Mouse (Mus musculus) lung, embryonic 14.5 days (tissue): Measurements from ENCODE around the gene Slc8a3. TPM values are rescaled to one million over a fixed set of nuclear protein-coding genes. Genes with fewer than 3 reads are reported as not detected.

Source experiments
- ATAC-seq: fragments of 200-750 bp; cut with Nextera tagmentation; 2 replicates; pipeline ENCODE4 v1.8.0; 2017; ENCODE audit warnings: mild to moderate bottlenecking, moderate TSS enrichment, moderate library complexity; ENCODE audit not compliant: insufficient read depth
- DNase-seq: peaks from one replicate; pipeline ENCODE4 v3.0.0-alpha.2; 2015
- H3K27ac ChIP-seq: fragments of 300-500 bp; sonication (generic); 2 replicates; pipeline ENCODE4 v1.5.1; 2014; ENCODE audit warnings: low read depth, mild to moderate bottlenecking, moderate library complexity
- H3K27me3 ChIP-seq: fragments of 300-500 bp; sonication (generic); 2 replicates; pipeline ENCODE4 v1.6.1; 2014; ENCODE audit warnings: low read length, control low read depth; ENCODE audit not compliant: insufficient read depth
- H3K36me3 ChIP-seq: fragments of 300-500 bp; sonication (generic); 2 replicates; pipeline ENCODE4 v1.6.1; 2014; ENCODE audit warnings: control low read depth; ENCODE audit not compliant: insufficient read depth
- H3K4me1 ChIP-seq: fragments of 300-500 bp; sonication (generic); 2 replicates; pipeline ENCODE4 v1.6.1; 2014; ENCODE audit warnings: antibody characterized with exemption, control low read depth; ENCODE audit not compliant: insufficient read depth
- H3K4me2 ChIP-seq: fragments of 300-500 bp; sonication (generic); 2 replicates; pipeline ENCODE4 v1.6.1; 2014; ENCODE audit warnings: mild to moderate bottlenecking
- H3K4me3 ChIP-seq: fragments of 300-500 bp; sonication (generic); 2 replicates; pipeline ENCODE4 v1.5.1; 2014; ENCODE audit warnings: low read depth, low read length
- H3K9ac ChIP-seq: fragments of 300-500 bp; sonication (generic); 2 replicates; pipeline ENCODE4 v1.6.1; 2014
- H3K9me3 ChIP-seq: fragments of 300-500 bp; sonication (generic); 2 replicates; pipeline ENCODE4 v1.6.1; 2016; ENCODE audit warnings: low read depth, low read length, control low read depth
- CTCF ChIP-seq: IDR thresholded peaks from 2 replicates; pipeline ENCODE4 v1.5.1; 2016; ENCODE audit warnings: antibody characterized with exemption, low read depth
- WGBS: fragments of 180-500 bp; shearing (Covaris S2); extraction: QIAGEN DNeasy Blood & Tissue Kit; methylation state at CpG from one replicate; pipeline ENCODE4 v1.1.7; 2014; 5-methylcytosine and 5-hydroxymethylcytosine counted together
- polyA plus RNA-seq: library from polyadenylated mRNA; unstranded; fragments of >200 nt; fragmentation: Nextera tagmentation; extraction: Ambion mirVana; gene quantifications from 2 replicates; pipeline ENCODE4 v1.2.1, GENCODE M21; 2014

Slc8a3 gene
- polyA plus RNA-seq, 1 experiment from 2014 or later = 0.50 TPM

DNA sequence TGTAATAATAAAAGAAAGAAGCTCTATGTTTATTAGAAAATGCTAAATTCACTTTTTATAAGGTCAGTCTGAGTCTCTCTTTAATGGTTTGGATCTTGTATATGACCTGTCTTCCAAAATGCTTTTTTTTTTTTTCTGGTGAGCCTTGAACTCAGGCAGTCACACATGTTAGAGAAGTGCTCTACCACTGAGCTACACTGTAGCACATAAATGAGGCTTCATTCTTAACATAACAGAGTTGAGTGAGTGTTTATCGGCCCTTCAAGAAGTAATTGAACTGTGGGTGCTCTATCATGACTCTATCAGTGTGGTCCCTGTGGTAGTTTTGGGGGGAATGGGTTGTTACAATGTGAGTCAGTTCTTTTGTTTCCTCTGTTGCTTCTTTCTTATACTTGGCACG lies 139.0 kb downstream of the Slc8a3 start:
- no peaks in the 10 kb centered on the region for H3K4me1 ChIP-seq
- no peak overlapping the region for H3K27ac ChIP-seq
- DNase-seq (no peak), ATAC-seq (no peak)
- no peak overlapping the region for H3K9ac ChIP-seq
- H3K4me2 ChIP-seq = no peak overlapping the region
- H3K36me3 ChIP-seq = no peaks in the 10 kb centered on the region
- no peak overlapping the region for H3K4me3 ChIP-seq
- TF ChIP-seq CTCF = no peak
- H3K27me3 ChIP-seq = no peaks in the 10 kb centered on the region
- WGBS = 64% methylated on average over 2 of the region's 2 CpGs
- no peaks in the 10 kb centered on the region for H3K9me3 ChIP-seq

DNA sequence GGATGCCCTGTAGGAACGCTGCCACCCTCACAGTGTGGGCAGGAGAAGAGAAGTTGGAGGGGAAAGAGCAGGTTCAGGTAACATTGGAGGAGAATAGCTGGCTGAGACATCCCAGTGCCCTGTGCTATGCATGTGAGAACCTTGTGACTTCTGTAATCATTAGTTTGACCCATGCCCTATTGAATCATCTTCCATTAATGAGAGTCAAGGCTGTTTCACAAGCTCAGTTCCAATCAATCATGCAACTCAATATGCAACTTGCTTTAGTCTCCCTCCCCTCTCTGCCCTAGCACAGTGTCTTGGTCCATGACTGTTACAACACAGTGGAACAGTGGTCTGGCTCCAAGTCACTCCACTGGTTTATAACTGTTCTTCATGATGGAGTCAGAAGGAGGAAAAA lies 143.3 kb downstream of the Slc8a3 start:
- H3K4me2 ChIP-seq = no peak overlapping the region
- 83% methylated on average over 1 of the region's 1 CpGs for WGBS
- DNase-seq (no peak), ATAC-seq (no peak)
- no peak for TF ChIP-seq CTCF
- H3K27me3 ChIP-seq = no peaks in the 10 kb centered on the region
- no peak overlapping the region for H3K9ac ChIP-seq
- H3K4me1 ChIP-seq = no peaks in the 10 kb centered on the region
- H3K4me3 ChIP-seq = no peak overlapping the region
- no peaks in the 10 kb centered on the region for H3K36me3 ChIP-seq
- no peaks in the 10 kb centered on the region for H3K9me3 ChIP-seq
- H3K27ac ChIP-seq = no peak overlapping the region

DNA sequence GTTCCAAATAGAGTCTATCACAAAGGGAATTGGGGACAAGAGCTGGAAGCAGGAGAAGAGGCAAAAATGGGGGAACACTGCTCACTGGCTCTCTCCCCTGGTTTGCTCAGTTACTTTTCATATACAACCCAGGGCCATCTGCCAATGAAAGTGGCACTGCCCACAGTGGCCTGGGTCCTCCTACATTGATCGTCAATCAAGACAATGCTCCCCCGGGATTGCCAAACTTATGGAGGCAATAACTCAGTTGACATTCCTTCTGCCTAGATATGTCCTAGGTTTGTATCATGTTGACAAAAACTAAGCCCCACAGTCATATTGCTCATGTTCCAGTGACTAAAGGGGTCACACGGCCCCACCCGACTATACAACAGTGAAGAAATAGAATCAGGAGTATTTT lies 144.0 kb downstream of the Slc8a3 start:
- no peaks in the 10 kb centered on the region for H3K4me1 ChIP-seq
- no peak overlapping the region for H3K9ac ChIP-seq
- DNase-seq = no peak
- H3K4me3 ChIP-seq = no peak overlapping the region
- 82% methylated on average over 4 of the region's 4 CpGs for WGBS
- H3K36me3 ChIP-seq = no peaks in the 10 kb centered on the region
- no peak overlapping the region for H3K27ac ChIP-seq
- no peak overlapping the region for H3K4me2 ChIP-seq
- H3K9me3 ChIP-seq = no peaks in the 10 kb centered on the region
- no peak for ATAC-seq
- TF ChIP-seq CTCF = no peak
- no peaks in the 10 kb centered on the region for H3K27me3 ChIP-seq

DNA sequence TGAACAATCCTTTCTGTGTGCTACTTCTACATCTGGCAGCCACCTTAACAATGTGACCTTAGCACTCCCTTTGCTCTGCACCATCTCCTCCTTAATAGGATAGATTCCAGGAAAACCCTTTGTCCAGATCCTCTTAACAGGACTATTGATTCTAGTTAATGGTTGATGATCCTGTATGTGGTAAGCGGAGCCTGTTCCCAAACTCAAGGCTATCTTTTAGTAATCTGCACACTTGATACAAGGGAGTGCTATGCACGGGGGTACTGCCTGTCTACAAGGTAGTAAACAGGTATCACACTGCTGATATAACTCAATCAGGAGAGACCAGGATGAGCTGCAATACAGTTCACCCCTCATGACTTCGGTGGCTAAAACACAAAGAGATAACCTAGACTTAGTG lies 144.6 kb downstream of the Slc8a3 start:
- H3K36me3 ChIP-seq = no peaks in the 10 kb centered on the region
- H3K4me2 ChIP-seq = no peak overlapping the region
- 70% methylated on average over 3 of the region's 3 CpGs for WGBS
- ATAC-seq = no peak
- H3K4me1 ChIP-seq = no peaks in the 10 kb centered on the region
- no peak overlapping the region for H3K4me3 ChIP-seq
- no peaks in the 10 kb centered on the region for H3K9me3 ChIP-seq
- TF ChIP-seq CTCF = no peak
- H3K27me3 ChIP-seq = no peaks in the 10 kb centered on the region
- no peak for DNase-seq
- H3K27ac ChIP-seq = no peak overlapping the region
- H3K9ac ChIP-seq = no peak overlapping the region

DNA sequence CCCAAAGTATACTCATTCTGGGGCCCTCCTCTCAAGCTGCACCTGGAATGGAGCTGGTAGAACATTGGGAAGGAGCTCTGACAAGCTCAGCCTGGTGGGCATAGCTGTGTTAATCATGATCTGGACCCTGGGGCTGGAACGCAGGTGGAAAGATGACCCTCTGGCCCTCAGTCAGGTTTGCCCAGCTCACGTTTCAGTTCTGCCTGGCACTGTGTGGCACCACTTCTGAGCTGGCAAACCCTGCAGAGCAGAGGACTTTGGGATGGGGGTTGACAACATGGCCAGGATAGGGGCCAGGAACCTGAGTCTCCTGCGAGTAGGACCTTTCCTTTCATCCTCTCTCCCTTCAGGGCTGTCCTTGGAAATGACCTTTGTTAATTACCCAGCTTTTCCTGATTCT lies 146.3 kb downstream of the Slc8a3 start:
- no peaks in the 10 kb centered on the region for H3K36me3 ChIP-seq
- H3K27ac ChIP-seq = no peak overlapping the region
- DNase-seq = no peak
- ATAC-seq = no peak
- no peaks in the 10 kb centered on the region for H3K4me1 ChIP-seq
- H3K27me3 ChIP-seq = no peaks in the 10 kb centered on the region
- no peak overlapping the region for H3K9ac ChIP-seq
- TF ChIP-seq CTCF = no peak
- H3K4me2 ChIP-seq = no peak overlapping the region
- H3K4me3 ChIP-seq = no peak overlapping the region
- WGBS = 66% methylated on average over 3 of the region's 3 CpGs
- no peaks in the 10 kb centered on the region for H3K9me3 ChIP-seq

DNA sequence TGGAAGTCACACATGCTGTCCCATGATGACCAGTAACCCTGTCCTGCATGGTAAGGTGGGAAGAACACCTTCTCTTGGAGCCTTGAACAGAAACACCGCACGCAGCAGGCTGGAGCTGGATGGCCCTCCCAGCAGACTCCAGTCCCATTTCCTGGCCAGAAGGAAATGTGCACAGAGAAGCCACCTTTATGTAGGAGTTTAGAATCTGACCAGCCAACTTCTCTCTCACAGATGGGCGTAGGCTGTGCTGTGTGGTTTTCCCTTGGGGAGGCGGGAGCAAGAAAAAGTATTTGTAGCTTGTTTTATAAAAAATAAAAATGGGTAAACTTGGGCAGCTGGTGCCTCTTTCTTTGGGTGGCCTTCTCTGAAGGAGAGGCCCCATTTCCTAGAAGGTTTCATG lies 146.9 kb downstream of the Slc8a3 start:
- TF ChIP-seq CTCF = no peak
- H3K9me3 ChIP-seq = no peaks in the 10 kb centered on the region
- no peaks in the 10 kb centered on the region for H3K4me1 ChIP-seq
- no peak overlapping the region for H3K27ac ChIP-seq
- H3K9ac ChIP-seq = no peak overlapping the region
- no peaks in the 10 kb centered on the region for H3K36me3 ChIP-seq
- no peak for DNase-seq
- H3K4me2 ChIP-seq = no peak overlapping the region
- no peaks in the 10 kb centered on the region for H3K27me3 ChIP-seq
- no peak for ATAC-seq
- 82% methylated on average over 4 of the region's 4 CpGs for WGBS
- H3K4me3 ChIP-seq = no peak overlapping the region

DNA sequence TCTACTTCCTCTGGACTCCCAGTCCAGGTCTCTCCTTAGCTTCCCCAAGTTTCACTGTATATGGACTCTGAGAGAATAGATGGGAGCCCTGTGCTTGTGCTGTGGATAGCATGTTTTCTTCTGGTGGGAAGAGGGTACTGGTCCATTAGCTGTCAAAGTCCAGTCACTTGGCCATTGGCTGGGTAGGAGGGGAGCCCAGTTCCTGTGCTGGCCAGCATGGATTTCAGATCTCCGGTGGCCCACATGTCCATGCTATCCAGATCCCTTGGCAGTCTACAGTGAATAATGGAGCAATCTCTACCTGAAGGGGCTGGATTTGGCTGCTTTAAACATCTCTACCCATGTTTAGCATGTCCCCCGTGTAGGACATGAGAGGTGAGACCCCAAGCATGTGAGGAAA lies 148.0 kb downstream of the Slc8a3 start:
- Histone ChIP-seq H3K27ac (no peak overlapping the region), H3K27me3 (no peaks in the 10 kb centered on the region), H3K36me3 (no peaks in the 10 kb centered on the region), H3K4me2 (no peak overlapping the region), H3K4me1 (no peaks in the 10 kb centered on the region), H3K9me3 (no peaks in the 10 kb centered on the region), H3K9ac (no peak overlapping the region), H3K4me3 (no peak overlapping the region)
- no peak for TF ChIP-seq CTCF
- WGBS = 75% methylated on average over 2 of the region's 2 CpGs
- DNase-seq (no peak), ATAC-seq (no peak)

DNA sequence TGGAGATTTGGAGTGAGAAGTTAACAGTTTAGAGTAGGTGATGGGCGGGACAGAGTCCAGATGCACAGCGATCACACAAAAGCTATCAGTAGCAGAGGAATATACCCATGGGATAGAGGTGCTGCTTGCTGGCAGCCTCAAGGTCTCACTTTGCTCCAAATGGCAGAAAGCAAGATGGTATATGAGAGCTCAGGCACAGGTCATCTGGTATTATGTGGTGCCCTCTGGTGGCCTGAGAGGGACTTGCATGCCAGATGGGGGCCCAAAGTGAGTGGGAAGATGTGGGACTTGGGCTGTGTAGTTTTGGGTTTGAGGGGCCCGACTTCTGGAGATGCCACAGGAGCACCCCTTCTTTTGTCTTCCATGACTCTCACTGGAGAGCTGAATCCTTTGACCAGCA lies 150.9 kb downstream of the Slc8a3 start:
- no peak overlapping the region for H3K9ac ChIP-seq
- ATAC-seq (peak; percentile 41; the same call in 1 of the 2 replicates), DNase-seq (peak; percentile 78)
- H3K4me3 ChIP-seq = no peak overlapping the region
- no peak overlapping the region for H3K27ac ChIP-seq
- no peaks in the 10 kb centered on the region for H3K4me1 ChIP-seq
- no peaks in the 10 kb centered on the region for H3K27me3 ChIP-seq
- WGBS = 53% methylated on average over 3 of the region's 3 CpGs
- H3K9me3 ChIP-seq = no peaks in the 10 kb centered on the region
- peak; percentile 93 for TF ChIP-seq CTCF
- no peak overlapping the region for H3K4me2 ChIP-seq
- H3K36me3 ChIP-seq = no peaks in the 10 kb centered on the region
